Mouse (Mus musculus) layer of hippocampus, adult 11-12 months (tissue): ENCODE results near the gene Selenoo.

ENCODE experiments used
- DNase-seq: peaks from one replicate; pipeline ENCODE4 v3.0.0; 2022; ENCODE audit warnings: low spot score

The Selenoo gene

GRCm38 (mm10) chr15:89126622-89127021 is 37.7 kb downstream of the Selenoo start:
- DNase-seq, result no peak

GRCm38 (mm10) chr15:89127364-89127940 is 38.6 kb downstream of the Selenoo start:
- DNase-seq, result no peak

GRCm38 (mm10) chr15:89128382-89129350 is 39.8 kb downstream of the Selenoo start, which contains the start of gene Hdac10:
TSS of gene Hdac10 (minus strand) at chr15:89128700.
- DNase-seq, result peak; percentile 85

GRCm38 (mm10) chr15:89130245-89130644 is 41.4 kb downstream of the Selenoo start:
- no peak for DNase-seq

- no peak for DNase-seq
Measured at GRCm38 (mm10) chr15:89131316-89131715, 42.4 kb downstream of the Selenoo start.

- DNase-seq, result no peak
Measured at GRCm38 (mm10) chr15:89136461-89137155, 47.7 kb downstream of the Selenoo start.

GRCm38 (mm10) chr15:89137378-89138045 is 48.6 kb downstream of the Selenoo start:
- no peak for DNase-seq

- no peak for DNase-seq
Measured at GRCm38 (mm10) chr15:89138046-89138405, 49.1 kb downstream of the Selenoo start.

GRCm38 (mm10) chr15:89138531-89138930 is 49.6 kb downstream of the Selenoo start:
- DNase-seq, result no peak

GRCm38 (mm10) chr15:89140048-89140658 is 51.3 kb downstream of the Selenoo start:
- no peak for DNase-seq

- no peak for DNase-seq
Measured at GRCm38 (mm10) chr15:89140659-89141252, 51.9 kb downstream of the Selenoo start, which contains the start of gene Mapk12. TSS of gene Mapk12 (minus strand) at chr15:89140703.

- DNase-seq, result no peak
Measured at GRCm38 (mm10) chr15:89141443-89141842, 52.6 kb downstream of the Selenoo start.

GRCm38 (mm10) chr15:89141905-89142304 is 53.0 kb downstream of the Selenoo start:
- no peak for DNase-seq

GRCm38 (mm10) chr15:89143134-89143533 is 54.2 kb downstream of the Selenoo start:
- DNase-seq, result no peak

GRCm38 (mm10) chr15:89144965-89145364 is 56.1 kb downstream of the Selenoo start:
- DNase-seq, result no peak

- no peak for DNase-seq
Measured at GRCm38 (mm10) chr15:89145813-89146350, 57.0 kb downstream of the Selenoo start.

GRCm38 (mm10) chr15:89146537-89146936 is 57.7 kb downstream of the Selenoo start:
- DNase-seq, result peak; percentile 57

GRCm38 (mm10) chr15:89147024-89147423 is 58.1 kb downstream of the Selenoo start:
- DNase-seq, result no peak

GRCm38 (mm10) chr15:89147456-89147855 is 58.6 kb downstream of the Selenoo start:
- no peak for DNase-seq

GRCm38 (mm10) chr15:89147895-89148294 is 59.0 kb downstream of the Selenoo start:
- DNase-seq, result no peak
